In the genomic region with DNA sequence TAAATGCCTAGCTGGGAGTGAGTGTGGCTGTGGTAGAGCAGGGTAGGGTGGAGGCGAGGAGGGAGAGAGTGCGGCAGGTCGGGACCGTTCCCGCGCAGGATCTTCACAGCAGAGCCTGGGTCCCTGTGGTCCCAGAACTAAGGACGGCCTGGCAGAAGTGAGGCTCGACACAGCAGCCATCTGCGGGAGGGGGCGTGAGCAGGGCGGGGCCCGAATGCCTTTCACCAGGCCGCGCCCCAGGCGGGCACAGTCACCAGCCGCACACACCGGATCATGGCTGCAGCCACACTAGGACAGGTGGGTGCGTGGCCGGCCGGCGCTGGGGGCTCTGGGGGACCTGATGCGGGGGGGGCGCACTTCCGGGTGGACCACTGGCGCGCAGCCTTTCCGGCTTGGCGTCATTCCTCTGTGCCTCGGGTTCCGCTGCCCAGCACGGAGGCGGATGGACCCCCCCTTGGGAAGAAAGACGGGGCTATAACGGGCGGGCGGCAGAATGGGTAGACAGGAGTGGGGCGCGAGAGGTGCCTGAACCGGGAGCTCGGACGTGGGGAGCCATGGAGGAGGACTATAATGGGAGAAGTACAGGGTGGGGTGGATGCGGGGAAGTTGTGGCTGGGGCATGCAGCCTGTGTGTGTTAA, we compare ENCODE assay signal across 8 mouse cellular contexts. TPM values are rescaled to one million over a fixed set of nuclear protein-coding genes. Genes with fewer than 3 reads are reported as not detected.
DNase-seq lines count a peak whose midpoint lies in the region; ATAC-seq and TF ChIP-seq lines count a peak whose summit lies in the region.

A gene (plus strand): TSS at position 51 of the 639 bp plus-strand sequence.

- H3K4me3 ChIP-seq in erythroblast, embryonic 14.5 days (replicated peaks): peak within 1 kb of the TSS; percentile 75
- peak within 1 kb of the TSS; percentile 68 for H3K4me3 ChIP-seq in heart, embryonic 11.5 days (ENCODE audit: low read depth, low read length)
- H3K4me3 ChIP-seq in kidney, embryonic 15.5 days (replicated peaks): peak within 1 kb of the TSS; percentile 64
- H3K4me3 ChIP-seq in limb, embryonic 15.5 days: peak within 1 kb of the TSS; percentile 71
- peak within 1 kb of the TSS; percentile 78 for H3K4me3 ChIP-seq in midbrain, embryonic 16.5 days (ENCODE audit: low read depth, low read length)

- H3K4me1 ChIP-seq in erythroblast, embryonic 14.5 days (ENCODE audit: control insufficient read depth): peaks cover 67% of the 10 kb centered on the region
- peaks cover 23% of the 10 kb centered on the region for H3K4me1 ChIP-seq in heart, embryonic 11.5 days (ENCODE audit: control insufficient read depth, insufficient read depth, low read length)
- peaks cover 83% of the 10 kb centered on the region for H3K4me1 ChIP-seq in kidney, embryonic 15.5 days
- H3K4me1 ChIP-seq in limb, embryonic 15.5 days: peaks cover 34% of the 10 kb centered on the region
- peaks cover 22% of the 10 kb centered on the region for H3K4me1 ChIP-seq in midbrain, embryonic 16.5 days (ENCODE audit: control insufficient read depth, insufficient read depth, low read length)

- WGBS in heart, embryonic 11.5 days (ENCODE audit: insufficient replicate concordance): under 1% methylated on average over 41 of the region's 42 CpGs
- 1% methylated on average over 40 of the region's 42 CpGs for WGBS in kidney, embryonic 15.5 days
- 1% methylated on average over 39 of the region's 42 CpGs for WGBS in limb, embryonic 15.5 days
- under 1% methylated on average over 35 of the region's 42 CpGs for WGBS in midbrain, embryonic 16.5 days

- no peak for TF ChIP-seq CTCF in brain, embryonic 14.5 days (IDR thresholded peaks at IDR 0.05; ENCODE audit: borderline replicate concordance, extremely low read depth, insufficient read depth, insufficient read length)

- peak; percentile 49; the same call in 1 of the 2 replicates for TF ChIP-seq POLR2A in brain, embryonic 14.5 days (IDR thresholded peaks at IDR 0.05; ENCODE audit: borderline replicate concordance, extremely low read depth, insufficient read depth, insufficient read length, poor library complexity, severe bottlenecking)

- no peaks in the 10 kb centered on the region for H3K27me3 ChIP-seq in erythroblast, embryonic 14.5 days (ENCODE audit: control insufficient read depth)
- no peaks in the 10 kb centered on the region for H3K27me3 ChIP-seq in heart, embryonic 11.5 days (ENCODE audit: control insufficient read depth, insufficient read depth, low read length)
- no peaks in the 10 kb centered on the region for H3K27me3 ChIP-seq in kidney, embryonic 15.5 days
- H3K27me3 ChIP-seq in limb, embryonic 15.5 days: no peaks in the 10 kb centered on the region
- no peaks in the 10 kb centered on the region for H3K27me3 ChIP-seq in midbrain, embryonic 16.5 days (ENCODE audit: control insufficient read depth, insufficient read depth, low read depth, low read length)

- H3K9me3 ChIP-seq in erythroblast, embryonic 14.5 days (ENCODE audit: control insufficient read depth, low read length): no peaks in the 10 kb centered on the region
- no peaks in the 10 kb centered on the region for H3K9me3 ChIP-seq in heart, embryonic 11.5 days (replicated peaks; ENCODE audit: control insufficient read depth, low read length)
- H3K9me3 ChIP-seq in kidney, embryonic 15.5 days (replicated peaks): no peaks in the 10 kb centered on the region
- no peaks in the 10 kb centered on the region for H3K9me3 ChIP-seq in limb, embryonic 15.5 days
- H3K9me3 ChIP-seq in midbrain, embryonic 16.5 days (replicated peaks; ENCODE audit: control insufficient read depth, low read length, poor library complexity, severe bottlenecking): no peaks in the 10 kb centered on the region

- peak within 1 kb of the TSS; percentile 87 for H3K9ac ChIP-seq in heart, embryonic 11.5 days (ENCODE audit: low read depth, low read length)
- H3K9ac ChIP-seq in kidney, embryonic 15.5 days: peak within 1 kb of the TSS; percentile 74
- H3K9ac ChIP-seq in limb, embryonic 15.5 days: peak within 1 kb of the TSS; percentile 76
- H3K9ac ChIP-seq in midbrain, embryonic 16.5 days (ENCODE audit: low read depth, low read length): peak within 1 kb of the TSS; percentile 93

- ATAC-seq in heart, embryonic 11.5 days (replicated peaks; ENCODE audit: insufficient number of reproducible peaks, low FRiP score, low TSS enrichment): peak; percentile 72
- ATAC-seq in kidney, embryonic 15.5 days (replicated peaks; ENCODE audit: low FRiP score): peak; percentile 63
- ATAC-seq in limb, embryonic 15.5 days (ENCODE audit: insufficient number of reproducible peaks, low FRiP score, low TSS enrichment, low read depth): peak; percentile 66
- peak; percentile 78 for ATAC-seq in midbrain, embryonic 16.5 days

- peak within 1 kb of the TSS; percentile 82 for H3K27ac ChIP-seq in heart, embryonic 11.5 days (ENCODE audit: low read depth, low read length)
- peak within 1 kb of the TSS; percentile 93 for H3K27ac ChIP-seq in kidney, embryonic 15.5 days
- peak within 1 kb of the TSS; percentile 92 for H3K27ac ChIP-seq in limb, embryonic 15.5 days
- H3K27ac ChIP-seq in midbrain, embryonic 16.5 days (ENCODE audit: low read length): peak within 1 kb of the TSS; percentile 88

- H3K36me3 ChIP-seq in erythroblast, embryonic 14.5 days (ENCODE audit: control insufficient read depth): peaks cover 19% of the 10 kb centered on the region
- no peaks in the 10 kb centered on the region for H3K36me3 ChIP-seq in heart, embryonic 11.5 days (ENCODE audit: control insufficient read depth, insufficient read depth, low read length)
- H3K36me3 ChIP-seq in kidney, embryonic 15.5 days: no peaks in the 10 kb centered on the region
- peaks cover 2% of the 10 kb centered on the region; the same call in 1 of the 2 replicates for H3K36me3 ChIP-seq in limb, embryonic 15.5 days
- no peaks in the 10 kb centered on the region for H3K36me3 ChIP-seq in midbrain, embryonic 16.5 days (ENCODE audit: control insufficient read depth, insufficient read depth, low read length)

- H3K4me2 ChIP-seq in heart, embryonic 11.5 days: peak within 1 kb of the TSS; percentile 59
- H3K4me2 ChIP-seq in kidney, embryonic 15.5 days: peak within 1 kb of the TSS; percentile 76
- peak within 1 kb of the TSS; percentile 74 for H3K4me2 ChIP-seq in limb, embryonic 15.5 days
- peak within 1 kb of the TSS; percentile 76 for H3K4me2 ChIP-seq in midbrain, embryonic 16.5 days (ENCODE audit: low read length)

- peak; percentile 84 for DNase-seq in CD4-positive helper T cell, adult 2 months (ENCODE audit: low read depth, low spot score)
- peak; percentile 82 for DNase-seq in brain, embryonic 14.5 days (ENCODE audit: low read depth)
- DNase-seq in spleen, postnatal 10 days (ENCODE audit: low spot score in 2 of 2): peak; percentile 63 to 88

RNA-seq across cellular contexts. Expression of the gene that starts here (rescaled TPM):
- polyA plus RNA-seq in brain, embryonic 14.5 days (2012; rRNA removed): 29.5 and 40.2 TPM in 2 replicates
- 1.1 and 2.6 TPM in 2 replicates for polyA plus RNA-seq in erythroblast, embryonic 14.5 days (2012)
- 69.1 and 73.2 TPM in 2 replicates for polyA plus RNA-seq in heart, embryonic 11.5 days (2014; fragmentation: Nextera tagmentation; extraction: Ambion mirVana)
- polyA plus RNA-seq in kidney, embryonic 15.5 days (2015; fragmentation: Nextera tagmentation; extraction: Ambion mirVana): 75.4 and 78.5 TPM in 2 replicates
- polyA plus RNA-seq in limb, embryonic 15.5 days (2015; fragmentation: Nextera tagmentation; extraction: Ambion mirVana): 63.4 and 64.4 TPM in 2 replicates
- polyA plus RNA-seq in midbrain, embryonic 16.5 days (2015; fragmentation: Nextera tagmentation; extraction: Ambion mirVana): 23.6 and 25.0 TPM in 2 replicates

Comparison
In these comparisons a context has a peak if more than half of its experiments do, and no peak if none do; other contexts are left out.
1. Peak in every context shown above with its lines: DNase-seq, ATAC-seq, H3K4me3 ChIP-seq and H3K27ac ChIP-seq.